Mouse (Mus musculus) gastrocnemius, adult 2 months (tissue): ENCODE data around the gene Slc38a11. TPM values are rescaled to one million over a fixed set of nuclear protein-coding genes. Genes with fewer than 3 reads are reported as not detected.

Experiments used
- DNase-seq: peaks from one replicate; pipeline ENCODE4 v3.0.0; 2022
- H3K27ac ChIP-seq: fragments of 200-600 bp; 2 replicates; pipeline ENCODE4 v1.8.1; 2022; ENCODE audit warnings: mild to moderate bottlenecking
- H3K4me3 ChIP-seq: fragments of 200-600 bp; 2 replicates; pipeline ENCODE4 v1.8.1; 2022; ENCODE audit warnings: mild to moderate bottlenecking, moderate library complexity
- CTCF ChIP-seq: fragments of 200-600 bp; IDR thresholded peaks from 2 replicates; pipeline ENCODE4 v1.8.1; 2022; ENCODE audit warnings: antibody characterized with exemption, mild to moderate bottlenecking, moderate library complexity
- intact Hi-C: fragments of 180-260 bp; cut with DNase I; formaldehyde crosslinking; loops from one replicate; pipeline ENCODE4 v1.15.1; 2025
- microRNA-seq: library from miRNA; unstranded; fragments of <30 nt; microRNA quantifications from one replicate; pipeline ENCODE4 v1.2.0, GENCODE M21; 2021
- total RNA-seq, 2 experiments: library from RNA; stranded (reverse); gene quantifications; 2 replicates each; pipeline ENCODE4 v1.2.3; 2021

The Slc38a11 gene
- total RNA-seq, 2 experiments from 2014 or later = 0.61 to 0.89 TPM

- intact Hi-C loops = no loop called here
- no peak overlapping the region for H3K27ac ChIP-seq
- TF ChIP-seq CTCF = no peak
- no peak overlapping the region for H3K4me3 ChIP-seq
- no peak for DNase-seq
Measured at GRCm38 (mm10) chr2:65266576-65267299, 97.1 kb downstream of the Slc38a11 start.

Small RNA genes lying within 50 kb of the gene (microRNA-seq; reads per million reads assigned to microRNA genes)
- not detected for gene Mir6337

Other genes starting within 250 kb of the Slc38a11 start
- 1 to 10 TPM; 4.4 to 5.7 TPM for gene Cobll1, start 124.6 kb downstream of the Slc38a11 start, total RNA-seq
- gene Scn3a, start 203.6 kb upstream of the Slc38a11 start, total RNA-seq = under 1 TPM; 0.18 to 0.25 TPM